Mouse (Mus musculus) hindbrain, embryonic 14.5 days (tissue): ENCODE results near the gene Wwox. TPM values are rescaled to one million over a fixed set of nuclear protein-coding genes. Genes with fewer than 3 reads are reported as not detected.

Experiments used
- ATAC-seq: fragments of 200-750 bp; cut with Nextera tagmentation; 2 replicates; pipeline ENCODE4 v1.8.0; 2017; ENCODE audit warnings: moderate number of reproducible peaks, mild to moderate bottlenecking, moderate TSS enrichment, moderate library complexity; ENCODE audit not compliant: low FRiP score
- DNase-seq: peaks from one replicate; pipeline ENCODE4 v3.0.0-alpha.2; 2015; ENCODE audit warnings: low spot score
- H3K27ac ChIP-seq: fragments of 300-500 bp; sonication (generic); 2 replicates; pipeline ENCODE4 v1.5.1; 2014; ENCODE audit warnings: mild to moderate bottlenecking, moderate library complexity
- H3K27me3 ChIP-seq: fragments of 300-500 bp; sonication (generic); 2 replicates; pipeline ENCODE4 v1.6.1; 2014; ENCODE audit warnings: mild to moderate bottlenecking, low read length, mixed read lengths; ENCODE audit not compliant: control insufficient read depth, insufficient read depth
- H3K36me3 ChIP-seq: fragments of 300-500 bp; sonication (generic); replicated peaks from 2 replicates; pipeline ENCODE4 v1.6.1; 2014; ENCODE audit not compliant: control insufficient read depth, insufficient read depth
- H3K4me1 ChIP-seq: fragments of 300-500 bp; sonication (generic); replicated peaks from 2 replicates; pipeline ENCODE4 v1.6.1; 2014; ENCODE audit warnings: antibody characterized with exemption, low read length, mixed read lengths; ENCODE audit not compliant: control insufficient read depth, insufficient read depth
- H3K4me2 ChIP-seq: fragments of 300-500 bp; sonication (generic); replicated peaks from 2 replicates; pipeline ENCODE4 v1.6.1; 2014; ENCODE audit warnings: mild to moderate bottlenecking, moderate library complexity
- H3K4me3 ChIP-seq: fragments of 300-500 bp; sonication (generic); replicated peaks from 2 replicates; pipeline ENCODE4 v1.5.1; 2014; ENCODE audit warnings: mild to moderate bottlenecking, low read length
- H3K9ac ChIP-seq: fragments of 300-500 bp; sonication (generic); 2 replicates; pipeline ENCODE4 v1.6.1; 2014
- H3K9me3 ChIP-seq: fragments of 300-500 bp; sonication (generic); 2 replicates; pipeline ENCODE4 v1.6.1; 2016; ENCODE audit warnings: low read length; ENCODE audit not compliant: control insufficient read depth
- WGBS: fragments of 180-500 bp; shearing (Covaris S2); extraction: QIAGEN DNeasy Blood & Tissue Kit; methylation state at CpG from one replicate; pipeline ENCODE4 v1.1.7; 2014; 5-methylcytosine and 5-hydroxymethylcytosine counted together
- polyA plus RNA-seq: library from polyadenylated mRNA; unstranded; fragments of >200 nt; fragmentation: Nextera tagmentation; extraction: Ambion mirVana; gene quantifications from 2 replicates; pipeline ENCODE4 v1.2.1, GENCODE M21; 2014

Wwox gene
- polyA plus RNA-seq, 1 experiment from 2014 or later, result 12.7 TPM

GRCm38 (mm10) chr8:114978206-114978960, 538.9 kb downstream of the Wwox start:
- H3K36me3 ChIP-seq, result no peaks in the 10 kb centered on the region
- no peak overlapping the region for H3K4me3 ChIP-seq
- H3K9ac ChIP-seq, result no peak overlapping the region
- ATAC-seq (no peak), DNase-seq (no peak)
- WGBS, result 83% methylated on average over 15 of the region's 15 CpGs
- H3K4me2 ChIP-seq, result no peak overlapping the region
- peaks cover 5% of the 10 kb centered on the region; the same call in 1 of the 2 replicates for H3K9me3 ChIP-seq
- H3K27ac ChIP-seq, result no peak overlapping the region
- no peaks in the 10 kb centered on the region for H3K27me3 ChIP-seq
- H3K4me1 ChIP-seq, result no peaks in the 10 kb centered on the region

- no peaks in the 10 kb centered on the region for H3K27me3 ChIP-seq
- no peak overlapping the region for H3K4me2 ChIP-seq
- H3K27ac ChIP-seq, result no peak overlapping the region
- H3K36me3 ChIP-seq, result no peaks in the 10 kb centered on the region
- no peak overlapping the region for H3K9ac ChIP-seq
- DNase-seq (no peak), ATAC-seq (no peak)
- peaks cover 5% of the 10 kb centered on the region; the same call in 1 of the 2 replicates for H3K9me3 ChIP-seq
- H3K4me1 ChIP-seq, result 0 out of 2 replicates have a peak, but pooled peaks cover 6% of the 10 kb centered on the region
- H3K4me3 ChIP-seq, result no peak overlapping the region
These were observed 540.2 kb downstream of the Wwox start for GRCm38 (mm10) chr8:114979671-114980070.

GRCm38 (mm10) chr8:114982762-114983161, 543.3 kb downstream of the Wwox start:
- 0 out of 2 replicates have a peak, but pooled peaks cover 6% of the 10 kb centered on the region for H3K4me1 ChIP-seq
- H3K36me3 ChIP-seq, result no peaks in the 10 kb centered on the region
- H3K27me3 ChIP-seq, result no peaks in the 10 kb centered on the region
- H3K9ac ChIP-seq, result no peak overlapping the region
- no peak overlapping the region for H3K27ac ChIP-seq
- ATAC-seq (no peak), DNase-seq (no peak)
- H3K4me3 ChIP-seq, result no peak overlapping the region
- H3K4me2 ChIP-seq, result no peak overlapping the region
- H3K9me3 ChIP-seq, result peaks cover 5% of the 10 kb centered on the region; the same call in 1 of the 2 replicates
- WGBS, result 92% methylated on average over 11 of the region's 11 CpGs

GRCm38 (mm10) chr8:114984500-114984899, 545.0 kb downstream of the Wwox start:
- Histone ChIP-seq H3K36me3 (no peaks in the 10 kb centered on the region), H3K9ac (no peak overlapping the region), H3K4me3 (no peak overlapping the region), H3K27ac (no peak overlapping the region), H3K9me3 (peaks cover 5% of the 10 kb centered on the region; the same call in 1 of the 2 replicates), H3K4me1 (0 out of 2 replicates have a peak, but pooled peaks cover 6% of the 10 kb centered on the region), H3K27me3 (no peaks in the 10 kb centered on the region), H3K4me2 (no peak overlapping the region)
- DNase-seq (no peak), ATAC-seq (no peak)
- 79% methylated on average over 8 of the region's 8 CpGs for WGBS

- Histone ChIP-seq H3K27ac (no peak overlapping the region), H3K4me3 (no peak overlapping the region), H3K27me3 (no peaks in the 10 kb centered on the region), H3K4me1 (peaks cover 10% of the 10 kb centered on the region), H3K9ac (no peak overlapping the region), H3K9me3 (0 out of 2 replicates have a peak, but pooled peaks cover under 1% of the 10 kb centered on the region), H3K36me3 (no peaks in the 10 kb centered on the region), H3K4me2 (no peak overlapping the region)
- DNase-seq (no peak), ATAC-seq (no peak)
- WGBS, result 86% methylated on average over 13 of the region's 13 CpGs
These were observed 546.5 kb downstream of the Wwox start for GRCm38 (mm10) chr8:114985996-114986395.

- whole genome bisulfite sequencing, result 84% methylated on average over 10 of the region's 10 CpGs
- Histone ChIP-seq H3K4me2 (no peak overlapping the region), H3K9ac (no peak overlapping the region), H3K4me1 (peaks cover 16% of the 10 kb centered on the region), H3K4me3 (no peak overlapping the region), H3K27ac (no peak overlapping the region), H3K9me3 (no peaks in the 10 kb centered on the region), H3K27me3 (no peaks in the 10 kb centered on the region), H3K36me3 (no peaks in the 10 kb centered on the region)
- no peak for ATAC-seq
- DNase-seq, result no peak
These were observed 547.5 kb downstream of the Wwox start for GRCm38 (mm10) chr8:114986971-114987370.

GRCm38 (mm10) chr8:114990865-114991613, 551.6 kb downstream of the Wwox start:
- H3K27ac ChIP-seq, result no peak overlapping the region
- 25% methylated on average over 13 of the region's 13 CpGs for WGBS
- peaks cover 10% of the 10 kb centered on the region for H3K4me1 ChIP-seq
- no peak for DNase-seq
- no peak overlapping the region for H3K9ac ChIP-seq
- no peak overlapping the region for H3K4me3 ChIP-seq
- H3K27me3 ChIP-seq, result no peaks in the 10 kb centered on the region
- ATAC-seq, result no peak
- H3K36me3 ChIP-seq, result no peaks in the 10 kb centered on the region
- H3K9me3 ChIP-seq, result no peaks in the 10 kb centered on the region
- H3K4me2 ChIP-seq, result no peak overlapping the region

GRCm38 (mm10) chr8:115000736-115001135, 561.3 kb downstream of the Wwox start:
- no peak overlapping the region for H3K27ac ChIP-seq
- H3K9me3 ChIP-seq, result no peaks in the 10 kb centered on the region
- ATAC-seq (no peak), DNase-seq (no peak)
- no peak overlapping the region for H3K4me3 ChIP-seq
- no peak overlapping the region for H3K9ac ChIP-seq
- H3K27me3 ChIP-seq, result no peaks in the 10 kb centered on the region
- no peak overlapping the region for H3K4me2 ChIP-seq
- H3K4me1 ChIP-seq, result no peaks in the 10 kb centered on the region
- 88% methylated on average over 11 of the region's 11 CpGs for WGBS
- H3K36me3 ChIP-seq, result no peaks in the 10 kb centered on the region

GRCm38 (mm10) chr8:115005021-115005420, 565.6 kb downstream of the Wwox start:
- ATAC-seq, result no peak
- no peak for DNase-seq
- Histone ChIP-seq H3K9me3 (no peaks in the 10 kb centered on the region), H3K4me2 (no peak overlapping the region), H3K27me3 (no peaks in the 10 kb centered on the region), H3K27ac (no peak overlapping the region), H3K4me3 (no peak overlapping the region), H3K4me1 (peaks cover 11% of the 10 kb centered on the region; the same call in 1 of the 2 replicates), H3K9ac (no peak overlapping the region), H3K36me3 (no peaks in the 10 kb centered on the region)
- 86% methylated on average over 3 of the region's 3 CpGs for WGBS
